Mouse (Mus musculus) kidney, postnatal 14 days (tissue): ENCODE data around the gene Cdc40.

Experiments used
- DNase-seq: peaks from one replicate; pipeline ENCODE4 v3.0.0; 2022; ENCODE audit warnings: mixed read lengths

The Cdc40 gene

DNA sequence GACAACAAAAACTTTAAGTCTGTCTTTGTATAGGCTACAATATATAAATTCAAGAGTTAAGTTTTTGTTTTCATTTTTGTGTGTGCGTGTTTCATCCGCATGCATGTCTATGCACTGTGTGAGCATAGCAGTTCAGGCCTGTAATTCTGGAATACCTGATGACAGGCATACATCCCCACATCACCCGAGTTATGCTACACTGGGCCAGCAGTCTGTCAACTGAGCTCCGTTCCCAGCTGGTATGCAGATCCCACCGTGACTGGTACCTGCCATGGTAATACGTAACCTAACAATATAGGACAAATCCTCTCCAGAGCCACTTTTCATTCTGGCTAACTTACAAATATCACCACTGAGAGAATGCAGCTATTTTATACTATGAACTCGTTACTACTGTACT is 26.4 kb downstream of the Cdc40 start:
- DNase-seq, result no peak

DNA sequence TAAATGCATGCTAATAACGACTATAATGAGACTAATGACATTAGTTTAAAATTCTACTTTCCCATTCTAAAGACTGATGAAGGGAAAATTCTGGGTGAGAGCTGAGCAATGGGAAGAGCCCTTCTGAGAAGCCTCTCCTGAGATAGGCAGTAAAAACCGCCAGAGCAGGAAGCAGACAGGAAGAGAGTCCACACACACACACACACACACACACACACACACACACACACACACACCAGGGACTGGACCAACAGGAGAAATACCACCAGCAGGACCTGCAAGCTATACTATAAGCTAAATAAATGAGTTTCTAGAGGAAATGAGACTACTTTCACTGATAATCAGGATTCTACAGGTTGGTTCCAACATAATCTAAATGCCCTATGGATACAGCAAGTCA is 27.5 kb downstream of the Cdc40 start:
- DNase-seq, result no peak

DNA sequence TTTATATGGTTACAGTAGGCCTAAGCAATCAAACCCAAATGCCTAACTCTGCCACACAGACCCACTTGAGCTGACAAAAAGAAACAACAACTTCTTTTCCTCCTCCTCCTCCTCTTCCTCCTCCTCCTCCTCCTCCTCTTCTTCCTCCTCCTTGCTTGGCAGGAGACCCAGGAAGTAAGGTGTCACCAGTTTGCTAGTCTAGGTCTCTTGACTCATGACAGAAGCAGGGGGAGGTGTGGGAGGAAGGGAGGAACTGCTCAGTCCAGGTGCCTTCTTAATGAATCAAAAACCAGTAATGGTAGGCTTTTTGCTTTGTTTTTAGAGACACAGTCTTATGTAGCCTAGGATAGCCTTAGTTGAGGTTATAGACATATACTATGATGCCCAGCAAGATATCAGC is 32.0 kb downstream of the Cdc40 start:
- DNase-seq, result no peak

DNA sequence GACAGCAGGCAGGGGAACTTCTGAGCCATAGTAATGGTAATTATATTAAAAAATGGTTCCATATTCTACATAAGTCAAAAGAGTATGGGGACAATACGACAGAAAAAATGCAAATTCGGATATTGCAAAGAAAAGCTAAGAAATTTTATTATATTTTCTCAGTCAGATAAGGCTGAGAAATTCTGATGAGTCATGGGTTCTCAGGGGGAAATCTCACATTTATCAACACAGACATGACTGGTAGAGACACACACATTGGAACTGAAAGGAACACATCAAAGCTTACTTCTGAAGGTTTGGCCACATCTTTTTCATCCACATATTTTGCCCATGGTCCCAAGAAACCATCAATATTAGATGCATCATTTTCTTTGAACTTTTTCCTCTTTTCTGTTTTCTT is 32.5 kb downstream of the Cdc40 start:
- DNase-seq, result no peak

DNA sequence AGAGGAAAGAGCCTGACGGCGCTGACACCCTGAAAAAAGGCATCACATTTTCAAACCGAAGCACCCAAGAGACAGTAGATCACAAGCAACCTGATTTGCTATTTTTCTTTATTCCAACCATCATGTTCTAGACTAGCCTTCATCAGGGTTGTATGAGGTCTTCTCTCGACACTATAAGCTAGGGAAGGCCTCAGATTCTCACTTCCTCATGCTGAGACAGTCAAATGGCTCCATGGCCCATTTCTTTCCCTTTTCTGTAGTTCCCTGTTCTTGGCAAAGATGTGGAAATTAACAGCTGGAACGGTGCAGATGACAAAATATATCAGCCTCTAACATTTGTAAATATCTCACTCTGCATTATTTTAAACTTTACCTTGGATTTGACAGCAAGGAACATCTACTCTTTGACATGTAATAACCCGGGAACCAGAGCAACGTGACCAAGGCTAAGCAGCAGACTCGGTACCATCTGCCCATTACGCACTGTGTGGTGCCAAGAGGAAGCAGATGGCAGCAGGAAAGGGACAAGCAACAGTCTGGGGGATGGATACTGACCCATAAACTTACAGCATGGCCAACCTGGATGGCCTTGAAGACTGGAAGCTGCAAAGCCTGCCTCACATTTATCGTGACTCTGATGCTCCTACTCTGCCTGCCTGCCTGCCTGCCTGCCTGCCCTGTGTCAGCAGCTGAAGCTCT is 35.8 kb downstream of the Cdc40 start:
- DNase-seq, result no peak

DNA sequence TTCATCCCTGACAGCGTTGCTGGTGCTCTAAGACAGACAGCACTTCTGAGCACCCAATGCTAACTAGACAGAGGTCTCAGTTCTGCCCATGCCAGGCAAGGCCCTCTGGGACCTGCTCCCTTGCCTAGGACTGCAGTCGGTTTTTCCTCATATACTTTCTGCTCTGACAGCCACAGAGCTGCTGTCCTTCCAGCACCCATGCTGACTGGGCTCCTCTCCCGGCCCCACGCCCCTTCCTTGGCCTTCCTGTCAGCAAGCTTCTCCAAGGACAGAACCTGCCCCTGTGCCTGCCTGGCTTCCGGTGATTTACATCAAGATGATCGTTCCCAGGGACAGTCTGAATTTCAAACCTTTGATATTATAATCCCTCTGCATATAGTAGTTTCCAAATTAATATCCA is 37.5 kb downstream of the Cdc40 start:
- DNase-seq, result no peak

DNA sequence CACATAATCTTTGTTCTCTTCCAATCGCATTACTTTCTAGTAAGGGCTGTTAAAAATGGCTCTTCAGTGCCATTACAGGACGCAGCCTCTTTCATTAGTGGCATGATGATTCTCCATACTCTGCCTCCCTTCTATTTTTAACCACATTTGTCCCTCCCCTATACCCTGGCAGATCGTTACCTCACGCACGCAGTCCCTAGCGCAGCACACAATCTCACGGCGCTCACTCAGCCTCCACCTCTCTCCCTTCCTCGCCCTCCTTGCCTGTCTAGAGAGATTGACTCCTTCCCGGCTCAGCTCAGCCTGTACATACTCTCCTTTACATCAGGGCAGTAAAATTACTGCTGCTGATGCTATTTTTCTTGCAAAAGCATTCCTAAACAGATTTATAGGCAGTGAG is 38.6 kb downstream of the Cdc40 start:
- no peak for DNase-seq

DNA sequence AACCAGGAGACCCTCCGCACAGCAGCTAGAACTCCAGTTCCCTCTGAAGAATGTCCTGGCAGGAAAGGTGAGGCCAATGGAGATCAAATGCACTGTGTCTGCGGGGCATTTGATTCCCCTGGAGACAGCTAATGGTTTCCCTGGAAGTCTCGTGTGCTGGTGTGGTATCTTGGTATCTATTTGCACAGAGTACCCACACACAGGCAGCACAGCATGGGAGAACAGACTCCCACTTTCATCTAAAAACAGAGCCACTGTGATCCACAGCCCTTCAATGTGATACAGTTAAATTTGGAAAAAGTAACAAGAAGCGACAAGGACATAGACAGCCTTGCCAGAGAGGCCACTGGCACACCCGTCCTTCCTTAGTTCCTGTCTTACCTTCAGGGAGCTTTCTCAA is 39.3 kb downstream of the Cdc40 start:
- no peak for DNase-seq

DNA sequence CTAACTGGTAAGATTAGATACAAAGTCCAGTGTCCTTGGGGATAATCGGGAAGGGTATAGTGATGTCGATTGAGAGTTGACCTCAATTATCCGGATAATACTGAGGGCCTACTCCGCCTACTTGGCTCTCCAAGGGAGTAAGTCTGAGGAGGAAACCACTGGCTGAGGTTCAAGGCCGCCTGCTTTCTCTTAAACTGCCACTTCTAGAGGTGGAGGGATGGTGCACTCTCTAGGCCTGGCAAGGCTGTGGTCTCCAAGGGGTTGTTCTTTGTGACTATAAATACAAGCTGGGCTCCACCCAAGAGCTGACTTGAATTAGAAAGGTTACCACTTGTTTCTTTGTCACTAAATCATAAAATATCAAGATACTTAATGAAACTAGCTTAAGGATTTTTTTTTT is 43.0 kb downstream of the Cdc40 start:
- no peak for DNase-seq

DNA sequence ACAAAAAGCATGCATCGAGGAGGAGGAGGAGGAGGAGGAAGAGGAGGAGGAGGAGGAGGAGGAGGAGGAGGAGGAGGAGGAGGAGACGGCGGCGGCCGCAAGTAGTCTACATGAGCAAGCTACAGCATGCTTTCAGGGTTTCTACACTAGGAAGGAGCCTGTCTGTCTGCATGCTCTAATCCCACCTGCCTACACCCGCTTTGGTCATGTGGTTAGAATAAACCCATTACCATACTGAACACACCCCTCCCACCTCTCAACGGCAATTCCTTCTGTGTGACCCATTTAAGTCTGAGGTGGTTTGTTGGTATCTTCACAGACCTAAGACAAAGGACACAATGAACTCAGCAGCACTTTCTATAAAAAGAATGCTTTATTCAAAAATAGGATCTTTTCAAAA is 51.8 kb downstream of the Cdc40 start:
- DNase-seq, result no peak

DNA sequence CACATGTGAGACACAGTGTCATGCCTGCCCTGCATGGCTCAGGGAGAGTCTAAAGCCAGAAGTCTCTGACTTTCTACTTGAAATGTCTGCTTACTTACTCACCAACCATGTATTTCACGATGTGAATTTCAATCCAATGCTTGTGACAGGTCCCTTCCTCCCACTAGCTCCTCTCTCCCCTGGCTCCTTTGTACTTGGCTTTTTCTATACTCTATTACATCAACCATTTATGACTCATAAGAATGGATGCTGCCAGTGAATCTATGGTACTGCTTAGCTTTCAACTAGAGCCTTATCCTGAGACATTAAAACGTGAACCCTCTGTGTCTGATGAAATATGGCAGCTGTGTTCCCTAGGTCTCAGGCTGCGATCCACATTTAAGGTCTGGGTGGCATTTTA is 52.8 kb downstream of the Cdc40 start:
- no peak for DNase-seq

DNA sequence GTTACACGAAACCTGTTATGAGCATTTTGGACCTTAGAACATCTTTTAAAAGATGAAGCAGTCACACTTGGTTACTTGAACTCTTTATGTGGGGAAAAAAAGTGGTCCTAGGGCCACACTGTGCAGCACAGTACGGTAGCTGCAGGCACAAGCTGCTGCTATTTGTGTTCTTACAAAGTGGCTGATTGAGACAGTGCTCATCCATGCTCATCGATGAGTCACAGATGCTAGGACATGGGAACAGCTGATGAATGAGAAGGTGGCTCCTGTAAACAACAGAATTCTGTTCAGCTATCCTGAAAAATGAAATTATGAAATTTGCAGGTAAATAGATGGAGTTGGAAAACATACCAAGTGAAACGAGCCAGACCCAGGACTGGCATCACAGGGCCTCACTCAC is 55.4 kb downstream of the Cdc40 start:
- no peak for DNase-seq

DNA sequence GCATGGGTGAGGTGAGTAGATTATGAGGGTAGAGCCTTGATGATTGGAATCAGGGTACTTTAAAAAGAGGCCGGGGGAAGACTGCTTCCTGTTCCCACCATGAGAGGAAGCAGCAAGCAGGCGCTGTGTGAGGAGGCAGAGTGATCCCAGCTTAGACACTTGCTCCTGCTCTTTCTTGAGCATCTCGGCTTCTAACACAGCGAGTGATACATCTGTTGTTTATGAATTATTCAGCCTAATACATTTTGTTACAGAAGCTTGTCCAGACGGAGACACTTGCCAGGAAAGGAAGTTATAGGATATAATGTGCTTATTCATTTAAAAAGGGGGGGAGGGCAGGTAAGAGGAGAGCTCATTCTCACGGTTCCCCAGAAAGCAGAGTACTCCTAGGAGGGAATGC is 57.2 kb downstream of the Cdc40 start:
- no peak for DNase-seq

DNA sequence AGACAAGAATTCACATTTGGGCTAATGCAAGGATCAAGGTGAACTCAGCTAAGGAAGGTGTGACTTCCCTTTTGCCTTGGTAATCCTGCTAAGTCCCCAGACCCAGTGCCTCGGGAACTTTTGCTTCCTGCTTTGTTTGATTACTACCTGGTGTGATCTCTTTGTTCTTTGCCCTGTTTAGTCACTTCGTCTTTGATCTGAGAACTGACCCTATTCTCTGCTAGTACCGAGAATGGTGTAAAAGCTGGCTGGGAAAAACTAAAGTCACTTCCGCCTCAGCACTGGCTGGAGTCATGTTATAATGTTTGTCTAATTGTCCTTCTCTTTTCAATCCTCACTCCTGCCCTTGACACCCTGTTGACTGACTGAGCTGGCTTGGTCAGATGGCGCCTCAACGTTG is 66.6 kb downstream of the Cdc40 start:
- no peak for DNase-seq

DNA sequence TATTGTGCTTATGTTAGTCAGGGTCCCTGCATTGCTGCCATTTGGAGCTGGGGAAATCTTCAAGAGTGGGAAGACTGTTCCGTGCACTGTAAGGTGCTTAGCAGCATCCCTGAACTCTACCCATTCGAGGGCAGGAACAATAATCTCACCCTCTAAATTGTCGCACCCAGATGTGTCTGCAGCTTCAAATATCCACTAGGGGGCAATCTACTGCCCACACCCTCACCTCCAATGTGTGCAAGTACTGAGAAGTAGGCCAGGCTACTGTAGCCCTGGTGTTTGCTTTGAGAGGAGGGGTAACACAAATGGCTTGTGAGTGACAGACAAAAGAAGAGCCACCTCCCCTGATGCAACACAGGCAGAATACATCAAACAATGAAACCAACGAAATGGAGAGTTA is 69.5 kb downstream of the Cdc40 start:
- DNase-seq, result no peak

DNA sequence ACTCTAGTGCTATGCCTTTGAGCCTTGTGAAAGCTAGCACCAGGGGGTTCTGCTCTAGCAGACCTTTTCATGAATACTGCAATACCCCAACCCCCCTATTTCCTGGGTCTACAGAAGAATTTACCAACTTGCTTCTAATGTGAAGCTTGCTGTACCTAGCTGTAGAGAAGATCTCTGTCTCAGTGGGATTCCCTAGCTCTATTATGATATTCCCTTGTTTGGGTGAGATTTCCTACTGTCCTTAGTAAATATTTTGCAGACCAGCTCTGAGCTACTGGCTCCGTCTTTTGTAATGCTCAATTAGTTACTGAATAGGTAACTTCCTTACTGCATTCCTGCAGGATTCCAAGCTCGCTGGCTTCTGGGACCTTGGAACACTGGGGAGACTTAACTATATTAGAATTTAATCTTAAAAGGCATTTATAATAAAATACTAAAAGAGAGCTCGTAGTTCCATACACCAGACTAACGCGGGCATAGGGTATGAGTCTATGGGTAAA is 73.7 kb downstream of the Cdc40 start:
- peak; percentile 12 for DNase-seq

DNA sequence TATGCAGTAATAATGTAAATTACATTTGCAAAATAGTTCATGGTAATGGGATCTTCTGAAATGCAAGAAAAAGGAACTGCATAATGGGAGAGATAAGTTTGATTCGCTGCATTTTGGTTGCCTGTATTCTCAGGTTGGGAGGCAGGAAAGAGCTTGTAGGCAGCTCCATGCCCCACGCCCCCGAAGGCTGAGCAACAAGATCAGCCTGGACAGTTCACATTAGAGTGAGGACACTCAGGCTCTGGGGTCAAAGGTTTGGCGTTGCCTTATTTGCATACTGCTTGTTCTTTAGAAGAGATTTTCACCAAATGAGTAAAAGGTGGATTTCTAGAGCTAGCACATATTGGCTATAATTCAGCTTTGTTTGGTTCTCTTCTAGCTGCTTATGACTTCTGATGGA is 76.9 kb downstream of the Cdc40 start:
- DNase-seq, result peak; percentile 5

DNA sequence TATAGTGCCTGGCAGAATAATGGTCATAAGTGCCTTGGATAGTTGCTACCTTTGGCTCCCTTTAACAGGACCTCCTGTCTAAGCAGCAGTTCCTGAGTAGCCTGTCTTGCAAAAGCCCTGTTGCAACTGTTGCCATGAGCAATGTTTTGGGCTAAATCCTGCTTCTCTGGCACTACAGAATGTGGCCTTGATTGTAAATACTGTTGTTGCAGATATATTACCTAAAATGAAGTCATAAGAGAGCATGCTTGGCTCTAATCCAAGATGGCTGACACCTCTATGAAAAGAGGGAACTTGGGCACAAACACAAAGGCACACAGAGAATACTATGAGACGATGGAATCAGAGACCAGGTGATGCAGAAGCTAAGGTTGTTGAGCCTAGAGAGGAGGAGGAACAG is 77.9 kb downstream of the Cdc40 start:
- no peak for DNase-seq

DNA sequence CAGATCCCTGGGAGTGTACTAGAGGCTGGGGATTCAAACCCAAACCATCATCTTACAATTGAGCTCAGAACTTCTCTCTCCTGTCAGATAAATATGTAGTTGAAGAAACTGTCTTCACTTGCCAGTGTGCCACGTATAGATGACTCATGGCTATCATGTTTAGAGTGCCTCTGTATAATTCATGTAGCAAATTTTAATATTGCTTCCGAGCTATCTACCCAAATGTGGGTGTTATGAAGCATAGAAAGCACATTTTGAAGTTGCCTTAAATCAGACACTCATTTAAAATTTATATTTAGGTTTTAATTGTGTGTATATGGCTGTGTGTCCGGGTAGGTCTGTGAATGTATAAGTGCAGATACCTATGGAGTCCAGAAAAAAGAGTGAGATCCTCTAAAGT is 91.0 kb downstream of the Cdc40 start:
- DNase-seq, result no peak

DNA sequence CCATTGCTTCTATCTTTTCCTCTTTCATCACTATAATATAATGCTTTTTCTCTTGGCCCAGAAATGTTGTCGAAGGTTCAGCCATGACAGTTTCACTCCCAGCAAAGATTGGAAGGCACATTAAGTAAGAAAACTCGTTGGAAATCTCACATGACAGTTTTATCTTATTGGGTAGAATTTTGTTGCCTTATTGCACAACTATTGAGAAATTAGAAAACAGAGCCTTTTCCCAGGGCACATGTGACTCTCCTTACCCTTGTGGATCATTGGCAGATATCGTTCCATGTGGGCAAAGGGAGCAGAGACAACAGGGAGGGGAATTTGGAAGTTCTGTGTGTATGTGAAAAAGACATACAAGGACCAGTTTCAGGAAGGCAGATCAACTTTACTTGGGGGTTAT is 92.7 kb downstream of the Cdc40 start:
- no peak for DNase-seq
